ENCODE assay signal across 10 mouse cellular contexts in the genomic region with DNA sequence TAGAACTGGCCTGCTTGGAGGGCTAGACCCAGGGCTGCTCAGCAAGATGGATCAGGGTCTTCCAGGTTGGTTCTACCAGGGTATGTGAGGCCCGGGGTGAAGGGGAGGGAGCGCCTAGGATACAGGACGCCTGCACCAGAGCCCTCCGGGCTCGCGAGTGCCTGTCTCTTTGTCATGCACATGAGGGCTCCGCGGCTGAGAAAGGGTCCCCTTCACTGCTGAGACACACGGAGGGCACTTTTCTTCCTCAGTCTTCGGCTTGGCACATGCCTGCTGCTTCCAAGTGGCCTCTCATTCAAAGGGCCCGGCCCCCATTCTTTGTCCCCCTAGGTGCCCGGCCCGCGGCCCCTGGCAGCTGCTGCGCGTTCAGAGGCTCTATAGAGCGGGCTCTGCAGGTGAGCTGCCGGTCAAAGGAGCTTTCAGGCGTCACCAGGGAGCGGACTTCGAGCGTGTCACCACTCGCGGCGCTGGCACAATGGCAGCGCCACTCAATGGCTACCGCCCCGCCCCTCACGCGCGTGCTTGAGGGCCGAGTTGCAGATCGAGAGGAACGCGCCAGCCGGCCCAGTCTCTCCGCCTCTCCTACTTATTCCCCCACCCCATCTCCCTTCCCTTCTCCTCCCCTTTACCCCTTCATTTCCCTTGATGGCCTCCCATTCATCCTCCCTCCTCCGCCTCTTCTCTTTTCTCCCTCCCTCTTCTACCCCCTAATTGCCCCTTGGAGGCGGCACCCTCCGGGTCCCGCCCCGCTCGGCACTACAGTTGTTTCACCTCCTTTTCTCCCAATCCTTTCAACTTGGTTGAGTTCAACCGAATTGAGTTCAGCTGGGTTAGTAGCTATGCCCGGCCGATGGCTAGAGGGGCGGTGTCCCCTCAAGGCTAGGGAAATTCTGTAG. TPM values are rescaled to one million over a fixed set of nuclear protein-coding genes. Genes with fewer than 3 reads are reported as not detected.
DNase-seq lines count a peak whose midpoint lies in the region; ATAC-seq and TF ChIP-seq lines count a peak whose summit lies in the region.
"Had no signal": no experiment of that assay in that cellular context is flagged by ENCODE, and none has a peak within 500 bp of the region (broad histone marks: within the 10 kb centered on the region; RNA-seq: fewer than 3 reads in every experiment).

No protein-coding gene starts in this region.

- H3K36me3 ChIP-seq in heart, embryonic 14.5 days (ENCODE audit: control insufficient read depth, insufficient read depth, low read length), result no peaks in the 10 kb centered on the region
- no peaks in the 10 kb centered on the region for H3K36me3 ChIP-seq in hindbrain, embryonic 13.5 days
- H3K36me3 ChIP-seq in neural tube, embryonic 15.5 days, result no peaks in the 10 kb centered on the region

- 1% methylated on average over 47 of the region's 47 CpGs for WGBS in heart, embryonic 14.5 days
- under 1% methylated on average over 47 of the region's 47 CpGs for WGBS in hindbrain, embryonic 13.5 days
- WGBS in lung, adult 2 months, result 3% methylated on average over 47 of the region's 47 CpGs
- 1% methylated on average over 47 of the region's 47 CpGs for WGBS in neural tube, embryonic 15.5 days

- H3K9me3 ChIP-seq in heart, embryonic 14.5 days (ENCODE audit: control insufficient read depth, low read length), result no peaks in the 10 kb centered on the region
- no peaks in the 10 kb centered on the region for H3K9me3 ChIP-seq in hindbrain, embryonic 13.5 days
- H3K9me3 ChIP-seq in neural tube, embryonic 15.5 days (replicated peaks), result no peaks in the 10 kb centered on the region

- peak overlapping the region; percentile 1; the same call in 1 of the 2 replicates for H3K9ac ChIP-seq in heart, embryonic 14.5 days (ENCODE audit: low read length)
- peak overlapping the region; percentile 72 for H3K9ac ChIP-seq in hindbrain, embryonic 13.5 days
- H3K9ac ChIP-seq in neural tube, embryonic 15.5 days (replicated peaks), result peak overlapping the region; percentile 51

- no peak for TF ChIP-seq POLR2A in lung, adult 2 months (IDR thresholded peaks at IDR 0.05; ENCODE audit: borderline replicate concordance, extremely low read depth, low read depth, low read length)

- peak overlapping the region; percentile 67 for H3K4me2 ChIP-seq in heart, embryonic 14.5 days (ENCODE audit: low read length)
- H3K4me2 ChIP-seq in hindbrain, embryonic 13.5 days, result peak overlapping the region; percentile 73
- H3K4me2 ChIP-seq in neural tube, embryonic 15.5 days, result peak overlapping the region; percentile 88

- peak overlapping the region; percentile 18 to 34 for H3K4me3 ChIP-seq in heart, embryonic 14.5 days (ENCODE audit: control insufficient read depth in 1 of 2, insufficient read depth in 1 of 2, low read depth in 1 of 2, low read length in 2 of 2)
- peak overlapping the region; percentile 36 for H3K4me3 ChIP-seq in hindbrain, embryonic 13.5 days
- H3K4me3 ChIP-seq in lung, adult 2 months (replicated peaks; ENCODE audit: extremely low read depth, low read depth, low read length), result no peak overlapping the region
- peak overlapping the region; percentile 39 for H3K4me3 ChIP-seq in neural tube, embryonic 15.5 days (replicated peaks)

- no peak for TF ChIP-seq CTCF in lung, adult 2 months (IDR thresholded peaks at IDR 0.05; ENCODE audit: insufficient read depth, low read length)

- no peak for DNase-seq in heart, adult 8-10 months (ENCODE audit: low spot score)
- DNase-seq in adrenal gland, postnatal 36 days, result peak; percentile 45 to 62
- DNase-seq in lung, adult 2 months, result peak; percentile 32
- no peak for DNase-seq in right cerebral cortex, adult 2 months (ENCODE audit: low spot score in 2 of 2)

- H3K27ac ChIP-seq in heart, embryonic 14.5 days (replicated peaks in 1 of 2; ENCODE audit: control insufficient read depth in 1 of 2, insufficient read depth in 1 of 2, low read depth in 2 of 2, low read length in 2 of 2), result no peak overlapping the region
- peak overlapping the region; percentile 69 for H3K27ac ChIP-seq in hindbrain, embryonic 13.5 days
- peak overlapping the region; percentile 45 for H3K27ac ChIP-seq in neural tube, embryonic 15.5 days (replicated peaks)

- peaks cover 6 to 10% of the 10 kb centered on the region in 2 experiments; a peak in 3 of 4 replicates for H3K4me1 ChIP-seq in heart, embryonic 14.5 days (ENCODE audit: control insufficient read depth in 2 of 2, insufficient read depth in 2 of 2, low read length in 2 of 2)
- peaks cover 65% of the 10 kb centered on the region for H3K4me1 ChIP-seq in hindbrain, embryonic 13.5 days (replicated peaks)
- H3K4me1 ChIP-seq in lung, adult 2 months (ENCODE audit: control insufficient read depth, insufficient read depth, low read length), result no peaks in the 10 kb centered on the region
- peaks cover 45% of the 10 kb centered on the region for H3K4me1 ChIP-seq in neural tube, embryonic 15.5 days

- peaks cover 97% of the 10 kb centered on the region for H3K27me3 ChIP-seq in heart, embryonic 14.5 days (ENCODE audit: control insufficient read depth, insufficient read depth, low read length)
- H3K27me3 ChIP-seq in hindbrain, embryonic 13.5 days, result peaks cover 40% of the 10 kb centered on the region
- H3K27me3 ChIP-seq in neural tube, embryonic 15.5 days (replicated peaks), result peaks cover 11% of the 10 kb centered on the region; the same call in 1 of the 2 replicates

- ATAC-seq in heart, embryonic 14.5 days (ENCODE audit: insufficient number of reproducible peaks, insufficient read depth, low FRiP score, low read depth), result no peak
- peak; percentile 46 for ATAC-seq in hindbrain, embryonic 13.5 days (ENCODE audit: low FRiP score)
- ATAC-seq in neural tube, embryonic 15.5 days (ENCODE audit: low FRiP score), result peak; percentile 28
- no peak for ATAC-seq in activated CD4-positive, CD25-positive, alpha-beta regulatory T cell, adult 4 months

RNA-seq across cellular contexts. Expression of a gene that starts 12.3 kb away (rescaled TPM):
- polyA plus RNA-seq in heart, embryonic 14.5 days (2014; fragmentation: Nextera tagmentation; extraction: Ambion mirVana), result not detected in 2 replicates
- total RNA-seq in heart, adult 8-10 months (2022), result not detected
- total RNA-seq in adrenal gland, postnatal 36 days (2021), result not detected
- 16.5 and 28.5 TPM in 2 replicates for polyA plus RNA-seq in hindbrain, embryonic 13.5 days (2015; fragmentation: Nextera tagmentation; extraction: Ambion mirVana)
- polyA plus RNA-seq in lung, adult 2 months (2012; rRNA removed), result not detected in 2 replicates
- polyA plus RNA-seq in neural tube, embryonic 15.5 days (2015; fragmentation: Nextera tagmentation; extraction: Ambion mirVana), result 2.8 and 3.3 TPM in 2 replicates
- not detected for polyA plus RNA-seq in activated CD4-positive, CD25-positive, alpha-beta regulatory T cell, adult 4 months (2017; shearing (Covaris generic))
- total RNA-seq: heart, postnatal 36 days; MEL had no signal

RNA-seq across cellular contexts. Expression of a gene that starts 21.2 kb away (rescaled TPM):
- polyA plus RNA-seq in heart, embryonic 14.5 days (2014; fragmentation: Nextera tagmentation; extraction: Ambion mirVana), result 0.20 and 0.42 TPM in 2 replicates
- total RNA-seq in heart, adult 8-10 months (2022), result under 1 TPM in 3 of 4 experiments, not detected in 1; 0.25 to 0.50 (median 0.30) TPM
- 1 to 10 TPM; 4.6 to 6.1 TPM for total RNA-seq in adrenal gland, postnatal 36 days (2021)
- polyA plus RNA-seq in hindbrain, embryonic 13.5 days (2015; fragmentation: Nextera tagmentation; extraction: Ambion mirVana), result 104 and 105 TPM in 2 replicates
- polyA plus RNA-seq in lung, adult 2 months (2012; rRNA removed), result 0.20 and 0.27 TPM in 2 replicates
- polyA plus RNA-seq in neural tube, embryonic 15.5 days (2015; fragmentation: Nextera tagmentation; extraction: Ambion mirVana), result 293 and 360 TPM in 2 replicates
- polyA plus RNA-seq in activated CD4-positive, CD25-positive, alpha-beta regulatory T cell, adult 4 months (2017; shearing (Covaris generic)), result not detected
- total RNA-seq: heart, postnatal 36 days; MEL had no signal

RNA-seq across cellular contexts. Expression of a gene that starts 24.7 kb away (rescaled TPM):
- 32.8 and 34.2 TPM in 2 replicates for polyA plus RNA-seq in heart, embryonic 14.5 days (2014; fragmentation: Nextera tagmentation; extraction: Ambion mirVana)
- 10 to 100 TPM; 32.6 to 37.0 (median 34.9) TPM for total RNA-seq in heart, adult 8-10 months (2022)
- total RNA-seq in adrenal gland, postnatal 36 days (2021), result 10 to 100 TPM; 24.4 to 26.0 TPM
- polyA plus RNA-seq in hindbrain, embryonic 13.5 days (2015; fragmentation: Nextera tagmentation; extraction: Ambion mirVana), result 55.8 and 60.9 TPM in 2 replicates
- 19.4 and 25.3 TPM in 2 replicates for polyA plus RNA-seq in lung, adult 2 months (2012; rRNA removed)
- polyA plus RNA-seq in neural tube, embryonic 15.5 days (2015; fragmentation: Nextera tagmentation; extraction: Ambion mirVana), result 51.6 TPM in 2 replicates
- polyA plus RNA-seq in activated CD4-positive, CD25-positive, alpha-beta regulatory T cell, adult 4 months (2017; shearing (Covaris generic)), result 10 to 100 TPM; 22.2 to 23.0 TPM

RNA-seq across cellular contexts. Expression of a gene that starts 25.0 kb away (rescaled TPM):
- 33.7 and 34.6 TPM in 2 replicates for polyA plus RNA-seq in heart, embryonic 14.5 days (2014; fragmentation: Nextera tagmentation; extraction: Ambion mirVana)
- total RNA-seq in heart, adult 8-10 months (2022), result 10 to 100 TPM in 2 of 4 experiments, 1 to 10 TPM in 2; 7.7 to 11.8 (median 10.7) TPM
- 10 to 100 TPM; 19.2 to 22.8 TPM for total RNA-seq in adrenal gland, postnatal 36 days (2021)
- polyA plus RNA-seq in hindbrain, embryonic 13.5 days (2015; fragmentation: Nextera tagmentation; extraction: Ambion mirVana), result 52.5 and 54.2 TPM in 2 replicates
- 75.7 and 85.5 TPM in 2 replicates for polyA plus RNA-seq in lung, adult 2 months (2012; rRNA removed)
- 53.0 and 57.2 TPM in 2 replicates for polyA plus RNA-seq in neural tube, embryonic 15.5 days (2015; fragmentation: Nextera tagmentation; extraction: Ambion mirVana)
- polyA plus RNA-seq in activated CD4-positive, CD25-positive, alpha-beta regulatory T cell, adult 4 months (2017; shearing (Covaris generic)), result 10 to 100 TPM; 26.7 to 26.8 TPM

RNA-seq across cellular contexts. Expression of a gene that starts 32.0 kb away (rescaled TPM):
- polyA plus RNA-seq in heart, embryonic 14.5 days (2014; fragmentation: Nextera tagmentation; extraction: Ambion mirVana), result 0.59 TPM in 1 of 2 replicates, not detected in the other
- not detected for total RNA-seq in heart, adult 8-10 months (2022)
- not detected for total RNA-seq in adrenal gland, postnatal 36 days (2021)
- not detected in 2 replicates for polyA plus RNA-seq in hindbrain, embryonic 13.5 days (2015; fragmentation: Nextera tagmentation; extraction: Ambion mirVana)
- not detected in 2 replicates for polyA plus RNA-seq in lung, adult 2 months (2012; rRNA removed)
- 7.2 TPM in 1 of 2 replicates, not detected in the other for polyA plus RNA-seq in neural tube, embryonic 15.5 days (2015; fragmentation: Nextera tagmentation; extraction: Ambion mirVana)
- polyA plus RNA-seq in activated CD4-positive, CD25-positive, alpha-beta regulatory T cell, adult 4 months (2017; shearing (Covaris generic)), result not detected
- total RNA-seq: heart, postnatal 36 days; MEL had no signal

Comparison
In these comparisons a context has a peak if more than half of its experiments do, and no peak if none do; other contexts are left out.
1. ATAC-seq: peak in hindbrain, embryonic 13.5 days (single experiment) and neural tube, embryonic 15.5 days (single experiment); none in heart, embryonic 14.5 days (single experiment) and activated CD4-positive, CD25-positive, alpha-beta regulatory T cell, adult 4 months (single experiment).
2. H3K27ac ChIP-seq: peak in hindbrain, embryonic 13.5 days (single experiment) and neural tube, embryonic 15.5 days (single experiment); none in heart, embryonic 14.5 days (0 of 2).
3. H3K9ac ChIP-seq: peak in every context shown above with its lines; median percentile 72 in hindbrain, embryonic 13.5 days; 51 in neural tube, embryonic 15.5 days; 1 in heart, embryonic 14.5 days.
4. DNase-seq: peak in adrenal gland, postnatal 36 days (2 of 2) and lung, adult 2 months (single experiment); none in heart, adult 8-10 months (single experiment) and right cerebral cortex, adult 2 months (0 of 2).
5. RNA of a gene that starts 21.2 kb away (polyA plus RNA-seq): 293 to 360 TPM in neural tube, embryonic 15.5 days and 104 to 105 TPM in hindbrain, embryonic 13.5 days; 0.20 to 0.27 TPM in lung, adult 2 months, 0.20 to 0.42 TPM in heart, embryonic 14.5 days and not detected in activated CD4-positive, CD25-positive, alpha-beta regulatory T cell, adult 4 months; every median in the first group is over 10 times any median in the second.
6. Peak in every context shown above with its lines, with median percentiles within 50 percentile points of each other: H3K4me2 ChIP-seq.